Mouse (Mus musculus) hindbrain, embryonic 15.5 days (tissue): ENCODE data around the gene Cramp1l. TPM values are rescaled to one million over a fixed set of nuclear protein-coding genes. Genes with fewer than 3 reads are reported as not detected.

Experiments used
- ATAC-seq: fragments of 200-750 bp; cut with Nextera tagmentation; 2 replicates; pipeline ENCODE4 v1.8.0; 2017; ENCODE audit warnings: low read depth, moderate number of reproducible peaks, moderate TSS enrichment; ENCODE audit not compliant: low FRiP score
- H3K27ac ChIP-seq: fragments of 300-500 bp; sonication (generic); replicated peaks from 2 replicates; pipeline ENCODE4 v1.5.1; 2015; ENCODE audit warnings: mild to moderate bottlenecking, inconsistent platforms
- H3K27me3 ChIP-seq: fragments of 300-500 bp; sonication (generic); 2 replicates; pipeline ENCODE4 v1.6.1; 2015; ENCODE audit warnings: control low read depth, inconsistent platforms
- H3K36me3 ChIP-seq: fragments of 300-500 bp; sonication (generic); 2 replicates; pipeline ENCODE4 v1.6.1; 2015; ENCODE audit warnings: control low read depth, inconsistent platforms
- H3K4me1 ChIP-seq: fragments of 300-500 bp; sonication (generic); replicated peaks from 2 replicates; pipeline ENCODE4 v1.6.1; 2015; ENCODE audit warnings: control low read depth, inconsistent platforms
- H3K4me2 ChIP-seq: fragments of 300-500 bp; sonication (generic); 2 replicates; pipeline ENCODE4 v1.6.1; 2015; ENCODE audit warnings: moderate library complexity, mild to moderate bottlenecking, inconsistent platforms
- H3K4me3 ChIP-seq: fragments of 300-500 bp; sonication (generic); 2 replicates; pipeline ENCODE4 v1.5.1; 2015; ENCODE audit warnings: mild to moderate bottlenecking, inconsistent platforms
- H3K9ac ChIP-seq: fragments of 300-500 bp; sonication (generic); 2 replicates; pipeline ENCODE4 v1.6.1; 2015; ENCODE audit warnings: inconsistent platforms
- H3K9me3 ChIP-seq: fragments of 300-500 bp; sonication (generic); 2 replicates; pipeline ENCODE4 v1.6.1; 2016; ENCODE audit warnings: control low read depth, inconsistent platforms
- polyA plus RNA-seq: library from polyadenylated mRNA; unstranded; fragments of >200 nt; fragmentation: Nextera tagmentation; extraction: Ambion mirVana; gene quantifications from 2 replicates; pipeline ENCODE4 v1.2.1, GENCODE M21; 2015

Gene Cramp1l
- polyA plus RNA-seq, 1 experiment from 2014 or later: 6.3 TPM

DNA sequence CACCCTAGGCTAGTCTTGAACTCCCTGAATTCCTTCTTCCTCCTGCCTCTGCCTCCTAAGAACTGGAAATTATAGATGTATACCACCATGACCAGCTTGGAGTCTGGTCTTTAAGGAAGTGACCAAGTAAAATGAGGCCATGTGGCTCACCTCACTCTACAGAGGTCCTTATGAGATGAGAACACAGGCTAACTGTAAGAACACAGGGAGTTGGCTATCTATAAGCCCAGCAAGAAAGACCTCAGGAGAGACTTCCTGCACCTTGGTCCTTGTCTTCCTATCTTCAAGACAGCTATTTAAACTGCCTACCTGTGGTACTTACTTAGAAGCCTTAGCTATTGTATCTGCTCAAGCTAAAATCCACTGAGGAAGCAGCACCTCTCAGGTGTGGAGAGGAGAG lies 101.6 kb downstream of the Cramp1l start:
- H3K4me2 ChIP-seq: no peak overlapping the region
- H3K27me3 ChIP-seq: no peaks in the 10 kb centered on the region
- no peaks in the 10 kb centered on the region for H3K4me1 ChIP-seq
- no peak overlapping the region for H3K27ac ChIP-seq
- no peak overlapping the region for H3K4me3 ChIP-seq
- no peaks in the 10 kb centered on the region for H3K9me3 ChIP-seq
- no peak for ATAC-seq
- no peak overlapping the region for H3K9ac ChIP-seq
- peaks cover 96% of the 10 kb centered on the region for H3K36me3 ChIP-seq

Other genes starting within 250 kb of the Cramp1l start
- not detected in 2 replicates for gene Meiob, start 211.5 kb downstream of the Cramp1l start, polyA plus RNA-seq
- gene Hagh, start 175.6 kb downstream of the Cramp1l start, polyA plus RNA-seq: 71.8 and 72.1 TPM in 2 replicates
- gene Fahd1, start 165.4 kb downstream of the Cramp1l start, polyA plus RNA-seq: 20.5 and 20.7 TPM in 2 replicates
- 0.12 and 0.24 TPM in 2 replicates for gene Igfals, start 149.8 kb downstream of the Cramp1l start, polyA plus RNA-seq
- 62.7 and 65.2 TPM in 2 replicates for gene Nubp2, start 129.4 kb downstream of the Cramp1l start, polyA plus RNA-seq
- gene Spsb3, start 129.1 kb downstream of the Cramp1l start, polyA plus RNA-seq: 78.5 and 87.6 TPM in 2 replicates
- gene Eme2, start 120.7 kb downstream of the Cramp1l start, polyA plus RNA-seq: 27.0 and 30.5 TPM in 2 replicates
- gene Mrps34, start 120.7 kb downstream of the Cramp1l start, polyA plus RNA-seq: 80.1 and 82.3 TPM in 2 replicates
- 81.6 and 85.5 TPM in 2 replicates for gene Nme3, start 119.3 kb downstream of the Cramp1l start, polyA plus RNA-seq
- gene Mapk8ip3, start 78.8 kb downstream of the Cramp1l start, polyA plus RNA-seq: 92.2 and 101 TPM in 2 replicates
- gene Jpt2, start 55.1 kb downstream of the Cramp1l start, polyA plus RNA-seq: 101 and 112 TPM in 2 replicates
- 18.8 and 20.0 TPM in 2 replicates for gene Ift140, start 297 bp upstream of the Cramp1l start, polyA plus RNA-seq
- gene Tmem204, start 67.8 kb upstream of the Cramp1l start, polyA plus RNA-seq: 10.9 TPM in 2 replicates
- 51.3 and 58.9 TPM in 2 replicates for gene Telo2, start 100.2 kb upstream of the Cramp1l start, polyA plus RNA-seq
- gene Ptx4, start 105.0 kb upstream of the Cramp1l start, polyA plus RNA-seq: not detected in 2 replicates
- gene Clcn7, start 117.6 kb upstream of the Cramp1l start, polyA plus RNA-seq: 29.4 and 32.2 TPM in 2 replicates
- not detected in 2 replicates for gene Ccdc154, start 146.7 kb upstream of the Cramp1l start, polyA plus RNA-seq
- not detected in 2 replicates for gene Gm38655, start 159.7 kb upstream of the Cramp1l start, polyA plus RNA-seq
- 31.1 and 31.5 TPM in 2 replicates for gene BC003965, start 168.8 kb upstream of the Cramp1l start, polyA plus RNA-seq
- 15.1 and 16.2 TPM in 2 replicates for gene Unkl, start 172.6 kb upstream of the Cramp1l start, polyA plus RNA-seq
- 104 and 107 TPM in 2 replicates for gene Gnptg, start 224.3 kb upstream of the Cramp1l start, polyA plus RNA-seq
- gene Tsr3, start 224.4 kb upstream of the Cramp1l start, polyA plus RNA-seq: 60.2 and 61.4 TPM in 2 replicates
- 19.6 and 20.4 TPM in 2 replicates for gene Baiap3, start 240.6 kb upstream of the Cramp1l start, polyA plus RNA-seq